Mouse (Mus musculus): ENCODE measurements around the gene Amdhd1. TPM values are rescaled to one million over a fixed set of nuclear protein-coding genes. Genes with fewer than 3 reads are reported as not detected.

Gene Amdhd1
- polyA plus RNA-seq, 1 experiment, result 1.1 TPM

DNA sequence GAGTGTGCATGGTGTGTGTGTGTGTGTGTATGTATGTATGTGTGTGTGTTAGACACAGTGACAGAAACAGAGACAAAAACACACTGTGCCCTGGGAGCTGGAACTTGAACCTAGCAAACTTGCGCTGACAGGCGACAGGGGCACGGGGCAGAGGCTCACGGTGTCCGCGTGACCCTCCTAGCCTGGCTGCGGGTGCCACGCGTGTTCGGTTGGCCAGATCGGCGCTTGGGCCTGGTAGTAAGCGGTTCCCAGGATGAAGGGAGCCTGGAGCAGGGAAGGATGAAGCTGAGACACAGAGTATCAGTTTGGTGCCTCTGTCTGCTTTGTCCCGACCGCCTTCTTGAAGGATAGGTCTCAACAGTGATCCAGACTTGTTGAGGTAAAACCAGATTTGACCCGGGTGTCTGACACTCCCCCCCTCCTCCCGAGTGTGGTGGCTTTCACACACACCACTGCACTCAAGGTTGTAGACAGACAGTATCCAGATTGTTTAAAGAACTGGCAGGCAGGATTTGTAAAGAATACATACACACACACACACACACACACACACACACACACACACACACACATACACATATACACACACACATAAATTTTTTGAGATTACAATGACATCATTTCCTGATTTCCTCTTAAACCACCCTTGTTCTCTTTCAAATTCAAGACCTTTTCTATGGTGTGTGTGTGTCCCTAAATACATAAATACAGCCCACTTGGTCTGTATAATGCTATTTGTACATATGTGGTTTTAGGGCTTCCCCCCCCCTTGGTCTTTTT lies 788 bp upstream of the Amdhd1 start, which contains the start of gene Ccdc38:
TSS of gene Ccdc38 (plus strand) at position 202 of the 780 bp plus-strand sequence.
- no peak for DNase-seq (ENCODE audit: low read depth)

- no peak for DNase-seq (ENCODE audit: low read depth)
Observed at GRCm38 (mm10) chr10:93538818-93539217, 1.0 kb downstream of the Amdhd1 start.

- no peak for DNase-seq (ENCODE audit: low read depth)
Observed at GRCm38 (mm10) chr10:93538287-93538686, 1.5 kb downstream of the Amdhd1 start.

- no peak for DNase-seq (ENCODE audit: low read depth)
Observed at GRCm38 (mm10) chr10:93525329-93525728, 14.5 kb downstream of the Amdhd1 start.

DNA sequence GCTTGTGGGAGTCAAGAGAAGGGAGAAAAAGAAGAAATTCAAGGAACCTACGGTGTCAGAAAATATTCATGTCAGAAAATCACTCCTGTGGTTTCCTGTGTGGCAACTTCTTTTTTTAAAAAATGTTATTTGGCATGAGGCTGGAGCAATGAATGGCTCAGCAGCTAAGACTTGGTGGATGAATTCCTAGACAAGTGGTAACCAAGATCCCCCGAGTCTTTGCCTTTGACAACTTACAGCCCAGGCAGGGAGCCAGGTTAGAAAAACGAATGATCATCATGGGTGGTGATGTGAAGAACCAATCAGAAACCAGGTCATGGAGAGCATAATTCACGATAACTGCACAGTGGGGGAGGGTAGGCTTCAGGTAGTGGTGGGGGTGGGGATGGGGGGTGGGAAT lies 18.8 kb downstream of the Amdhd1 start:
- DNase-seq (ENCODE audit: low read depth), result no peak

GRCm38 (mm10) chr10:93519756-93520155 lies 20.1 kb downstream of the Amdhd1 start:
- no peak for DNase-seq (ENCODE audit: low read depth)

DNA sequence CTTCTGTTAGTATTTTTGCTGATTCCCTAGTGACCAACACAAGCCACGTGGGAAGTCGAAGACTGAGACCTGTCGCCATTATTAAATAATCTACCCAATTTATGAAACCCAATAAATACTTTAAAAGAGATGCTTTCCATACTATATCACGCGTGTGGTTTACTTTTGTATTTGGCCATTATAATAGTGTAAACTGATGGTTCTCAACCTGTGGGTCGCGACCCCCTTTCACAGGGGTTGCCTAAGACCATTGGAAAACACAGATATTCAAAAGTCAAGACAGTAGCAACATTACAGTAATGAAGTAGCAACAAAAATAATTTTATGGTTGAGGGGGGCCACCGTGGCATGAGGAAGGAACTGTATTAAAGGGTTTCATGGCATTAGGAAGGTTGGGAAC lies 20.7 kb downstream of the Amdhd1 start:
- no peak for DNase-seq (ENCODE audit: low read depth)

- no peak for DNase-seq (ENCODE audit: low read depth)
Observed at GRCm38 (mm10) chr10:93518620-93519019, 21.2 kb downstream of the Amdhd1 start.

DNA sequence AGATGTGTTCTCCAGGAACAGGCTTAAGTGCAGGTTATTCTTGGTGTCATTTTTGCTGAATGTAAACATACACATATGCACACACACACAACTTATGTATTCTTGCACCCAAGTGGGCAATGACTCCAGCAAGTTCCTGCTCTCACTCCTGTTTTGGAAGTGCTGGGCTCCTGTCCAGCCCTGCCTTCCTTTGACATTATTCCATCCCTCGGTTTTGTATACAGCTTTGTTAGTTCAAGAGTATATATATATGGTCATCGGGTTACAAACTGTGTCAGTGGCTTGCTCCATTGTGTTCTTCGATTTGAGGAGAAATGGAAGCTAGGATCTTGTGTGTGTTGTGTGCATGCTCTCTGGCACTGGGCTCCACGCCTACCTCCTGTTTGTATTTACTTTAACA lies 21.6 kb downstream of the Amdhd1 start:
- no peak for DNase-seq (ENCODE audit: low read depth)

DNA sequence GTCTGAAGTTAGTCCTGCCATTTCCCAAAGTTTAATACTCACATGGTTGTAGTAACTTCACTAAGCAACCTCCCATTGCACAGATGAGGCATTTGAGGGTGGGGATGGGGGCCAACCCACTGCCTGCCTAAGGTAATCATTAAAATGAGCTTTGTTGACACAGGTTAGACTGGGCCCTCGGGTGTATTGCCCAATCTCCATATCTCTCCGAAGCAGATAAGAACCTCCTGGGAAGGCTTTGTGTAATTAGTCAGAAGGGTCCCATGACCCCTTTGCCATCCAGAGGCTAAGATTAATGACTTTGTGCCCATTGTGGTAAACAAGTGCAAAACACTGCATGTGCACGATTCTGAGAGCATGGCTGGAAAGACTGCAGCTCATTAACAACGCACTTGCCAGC lies 22.1 kb downstream of the Amdhd1 start:
- DNase-seq (ENCODE audit: low read depth), result no peak

- no peak for DNase-seq (ENCODE audit: low read depth)
Observed at GRCm38 (mm10) chr10:93515927-93516326, 23.9 kb downstream of the Amdhd1 start.

GRCm38 (mm10) chr10:93515419-93515818 lies 24.4 kb downstream of the Amdhd1 start:
- DNase-seq (ENCODE audit: low read depth), result no peak

DNA sequence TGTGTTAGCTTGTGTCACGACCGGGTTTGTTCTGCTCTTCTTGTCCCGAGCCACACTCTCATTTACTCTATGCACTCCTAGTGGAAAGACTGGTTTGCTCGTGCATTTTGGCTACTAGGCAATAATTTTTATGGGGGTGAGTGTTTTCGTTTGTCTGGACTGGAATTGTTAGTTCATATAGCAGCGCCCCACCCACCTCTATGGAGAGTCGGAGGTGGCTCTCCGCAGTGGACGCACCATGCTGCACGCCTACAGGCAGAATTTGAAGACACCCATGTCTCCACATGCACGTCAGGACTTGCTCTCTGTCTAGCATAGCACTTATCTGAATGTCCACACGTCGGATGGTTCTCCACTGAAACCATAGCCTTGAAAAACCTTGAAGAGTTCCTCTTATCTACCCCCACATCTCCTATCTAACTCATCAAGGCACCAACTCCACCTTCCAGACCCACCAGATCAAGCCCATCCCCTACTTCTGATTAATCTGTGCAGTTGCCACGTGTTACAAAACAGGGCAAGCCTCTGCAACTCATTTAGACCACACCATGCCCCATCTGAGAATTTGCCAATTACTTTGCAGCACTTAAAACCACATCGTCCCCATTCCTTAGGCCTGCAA lies 30.2 kb downstream of the Amdhd1 start:
- no peak for DNase-seq (ENCODE audit: low read depth)

DNA sequence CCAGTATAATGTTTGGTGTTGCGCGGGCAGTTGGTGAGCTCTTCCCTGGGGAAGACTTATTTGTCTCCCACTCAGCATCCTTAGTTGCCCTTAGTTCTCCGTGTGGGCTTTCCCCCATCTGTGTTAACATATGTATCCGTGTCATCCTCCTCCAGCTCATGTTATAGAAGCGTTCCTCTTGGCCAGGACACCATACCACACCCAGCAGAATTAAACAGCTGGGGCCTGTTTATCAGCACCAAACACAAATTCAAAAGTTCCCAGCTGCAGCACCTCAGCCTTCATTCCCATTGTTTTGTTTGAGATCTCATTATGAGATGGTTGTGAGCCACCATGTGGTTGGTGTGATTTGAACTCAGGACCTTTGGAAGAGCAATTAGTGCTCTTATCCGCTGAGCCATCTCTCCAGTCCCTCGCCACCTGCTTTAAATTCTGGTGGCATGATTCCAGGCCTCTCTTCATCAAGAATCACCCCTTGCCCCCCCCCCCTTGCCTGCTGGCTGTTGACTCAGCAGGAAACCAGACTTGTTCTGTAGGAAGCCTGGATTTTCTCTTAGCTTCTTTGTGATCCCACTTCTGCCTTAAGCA lies 31.4 kb downstream of the Amdhd1 start:
- no peak for DNase-seq (ENCODE audit: low read depth)

- no peak for DNase-seq (ENCODE audit: low read depth)
Observed at GRCm38 (mm10) chr10:93501346-93501745, 38.5 kb downstream of the Amdhd1 start.

GRCm38 (mm10) chr10:93500864-93501263 lies 39.0 kb downstream of the Amdhd1 start:
- no peak for DNase-seq (ENCODE audit: low read depth)

DNA sequence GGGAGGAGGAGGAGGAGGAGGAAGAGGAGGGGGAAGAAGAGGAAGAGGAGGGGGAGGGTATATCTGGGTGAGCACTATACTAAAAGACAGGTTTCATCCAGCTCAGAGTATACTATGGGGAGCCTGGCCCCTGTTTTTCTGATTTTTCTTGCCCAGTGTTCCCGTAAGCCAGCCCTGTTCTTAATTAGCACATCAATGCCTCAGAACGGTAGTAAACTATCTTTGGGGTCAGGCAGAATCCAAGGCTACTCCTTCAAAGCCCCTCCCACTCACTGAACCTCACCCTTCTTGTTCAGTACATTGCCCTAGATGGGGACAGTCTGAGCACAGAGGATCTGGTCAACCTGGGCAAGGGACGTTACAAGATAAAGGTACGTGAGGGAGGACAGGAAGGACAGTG lies 49.4 kb downstream of the Amdhd1 start:
- DNase-seq (ENCODE audit: low read depth), result no peak

- no peak for DNase-seq (ENCODE audit: low read depth)
Observed at GRCm38 (mm10) chr10:93488828-93489226, 51.0 kb downstream of the Amdhd1 start.

DNA sequence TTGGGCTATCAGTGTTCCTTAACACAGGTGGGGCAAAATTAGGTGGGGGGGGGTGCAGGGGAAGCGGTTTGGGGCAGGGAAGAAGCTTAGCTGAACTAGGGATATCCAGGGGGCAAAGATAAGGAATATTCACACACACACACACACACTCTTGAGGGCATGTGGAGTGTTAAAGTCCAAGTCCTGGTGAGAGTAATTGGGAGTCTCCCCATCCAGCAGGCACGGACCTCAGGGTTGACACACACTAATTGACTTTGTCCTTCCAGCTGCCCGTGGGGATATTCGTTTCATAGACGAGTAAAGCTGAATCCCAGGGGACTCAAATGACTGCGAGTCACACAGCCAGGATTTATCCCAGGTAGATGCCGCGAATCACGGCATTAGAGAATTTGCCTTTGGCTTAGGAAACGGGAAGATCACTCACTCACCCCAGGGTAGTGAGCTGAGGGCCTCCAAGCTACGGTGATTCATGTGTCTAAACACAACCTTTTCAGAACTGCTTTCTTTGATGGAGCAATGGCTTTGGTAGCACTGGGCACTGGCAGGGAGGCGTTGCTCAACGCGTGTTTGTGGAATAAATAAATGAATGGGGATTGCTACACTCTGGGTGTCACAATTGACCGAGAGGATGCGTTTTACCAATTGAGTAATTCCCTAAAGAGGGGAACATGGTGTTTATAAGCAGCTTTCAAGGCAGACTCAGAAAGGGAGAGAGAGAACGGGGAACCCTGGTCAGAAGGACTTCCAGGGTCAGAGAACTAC lies 51.6 kb downstream of the Amdhd1 start, which contains the start of gene Hal:
TSS of gene Hal (plus strand) at position 703 of the 762 bp plus-strand sequence.
- DNase-seq (ENCODE audit: low read depth), result no peak

DNA sequence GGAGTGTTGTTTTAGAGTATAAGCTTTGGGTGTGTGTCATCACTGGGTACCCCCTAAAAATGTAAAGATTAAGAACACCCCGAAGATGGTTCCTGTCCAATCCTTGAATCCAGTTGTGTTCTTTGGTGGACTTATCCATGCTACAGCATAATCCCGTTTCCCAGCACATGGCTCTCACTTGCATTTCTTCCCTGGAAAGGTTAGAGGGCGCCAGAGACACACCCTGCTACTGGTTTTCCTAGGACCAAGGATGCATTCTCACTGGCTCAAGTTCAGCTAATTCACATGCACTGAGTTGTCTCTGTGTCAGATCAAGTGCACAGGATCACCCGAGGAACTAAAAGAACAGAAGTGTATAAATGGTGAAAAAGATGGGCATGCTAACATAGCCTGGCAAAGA lies 53.2 kb downstream of the Amdhd1 start:
- no peak for DNase-seq (ENCODE audit: low read depth)

DNA sequence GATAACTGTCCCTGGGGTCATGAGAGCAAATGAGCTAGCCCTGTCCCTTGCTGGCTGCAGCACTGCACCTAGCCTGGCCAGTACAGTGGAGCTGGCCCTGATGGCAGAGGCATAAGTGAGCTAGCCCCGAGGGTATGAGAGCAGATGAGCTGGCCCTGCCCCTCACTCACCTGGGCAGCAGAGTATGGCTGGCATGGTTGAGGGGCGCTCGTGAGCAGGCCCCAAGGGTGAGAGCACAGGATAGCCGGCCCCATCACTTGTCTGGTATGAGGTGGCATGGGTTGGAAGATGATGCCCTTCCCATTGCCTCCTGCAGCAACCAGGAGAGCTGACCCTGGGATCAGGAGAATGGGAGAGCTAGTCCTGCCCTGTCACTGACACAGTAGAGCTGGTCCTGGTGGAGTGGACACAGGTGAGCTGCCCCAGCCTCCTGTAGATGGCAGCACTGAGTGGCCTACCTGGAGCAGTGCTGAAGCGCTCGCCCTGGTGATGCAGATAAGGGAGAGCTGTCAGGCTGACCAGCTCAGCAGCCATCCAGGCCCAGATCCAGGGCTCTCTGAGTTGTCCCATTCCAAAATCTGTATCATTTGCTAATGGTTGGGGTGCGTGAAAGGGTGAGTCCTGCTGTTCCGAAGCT lies 54.7 kb downstream of the Amdhd1 start:
- no peak for DNase-seq (ENCODE audit: low read depth)

DNA sequence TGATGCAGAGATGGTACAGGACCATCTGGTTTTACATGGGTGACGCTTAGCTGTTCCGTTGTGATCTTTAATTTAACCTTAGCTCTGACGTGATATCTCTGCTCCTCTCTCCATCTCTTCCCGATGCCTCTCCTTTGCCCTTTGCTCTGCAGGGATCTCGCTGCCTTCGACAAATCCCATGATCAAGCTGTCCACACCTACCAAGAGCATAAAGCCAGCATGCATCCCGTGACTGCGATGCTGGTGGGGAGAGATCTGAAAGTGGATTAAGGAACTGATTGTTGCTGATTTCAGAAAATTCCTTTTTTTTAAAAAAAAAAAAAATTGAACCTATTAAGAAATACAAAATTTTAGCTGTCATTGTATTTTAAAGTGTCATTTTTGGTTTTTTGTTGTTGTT lies 55.3 kb downstream of the Amdhd1 start:
- DNase-seq (ENCODE audit: low read depth), result no peak

All from gonadal fat pad, adult 2 months (tissue).